Mouse (Mus musculus): Measurements from ENCODE around the gene Gjc2.

DNA sequence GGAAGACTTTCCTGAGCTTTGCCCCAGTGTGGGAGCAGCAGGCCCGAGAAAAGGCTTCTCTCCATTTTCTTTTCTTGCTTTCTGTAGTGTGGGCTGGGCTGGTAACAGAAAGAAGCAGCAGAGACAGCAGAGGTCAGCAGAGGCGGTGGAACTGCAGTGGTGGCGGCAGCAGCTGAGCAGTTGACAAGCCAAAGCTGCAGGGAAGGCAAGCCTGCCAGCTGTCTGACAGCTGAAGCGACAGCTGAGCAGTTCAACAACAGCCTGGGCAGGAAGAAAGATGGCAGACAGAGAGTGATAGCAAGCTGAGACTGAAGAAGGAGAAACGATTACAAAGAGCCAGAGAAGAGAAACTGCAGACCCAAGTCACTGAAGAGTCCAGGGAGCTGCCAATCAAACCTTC, 21.6 kb downstream of the Gjc2 start:
- TF ChIP-seq GATA1 (IDR thresholded peaks at IDR 0.05; ENCODE audit: low read length) (no peak), TAL1 (IDR thresholded peaks at IDR 0.05; ENCODE audit: low read length) (no peak)
